Mouse (Mus musculus) liver, embryonic 13.5 days (tissue): Measurements from ENCODE around the gene Pms2. TPM values are rescaled to one million over a fixed set of nuclear protein-coding genes. Genes with fewer than 3 reads are reported as not detected.

Source experiments
- ATAC-seq: fragments of 200-750 bp; cut with Nextera tagmentation; 2 replicates; pipeline ENCODE4 v1.8.0; 2017; ENCODE audit warnings: low read depth, mild to moderate bottlenecking, moderate number of reproducible peaks, moderate library complexity
- DNase-seq: peaks from one replicate; pipeline ENCODE4 v3.0.0; 2022
- H3K27ac ChIP-seq: fragments of 300-500 bp; sonication (generic); 2 replicates; pipeline ENCODE4 v1.5.1; 2015; ENCODE audit warnings: moderate library complexity, mild to moderate bottlenecking, inconsistent platforms
- H3K27me3 ChIP-seq: fragments of 300-500 bp; sonication (generic); 2 replicates; pipeline ENCODE4 v1.6.1; 2015; ENCODE audit warnings: mild to moderate bottlenecking, inconsistent platforms
- H3K36me3 ChIP-seq: fragments of 300-500 bp; sonication (generic); 2 replicates; pipeline ENCODE4 v1.6.1; 2015; ENCODE audit warnings: mild to moderate bottlenecking, inconsistent platforms
- H3K4me1 ChIP-seq: fragments of 300-500 bp; sonication (generic); replicated peaks from 2 replicates; pipeline ENCODE4 v1.6.1; 2015; ENCODE audit warnings: inconsistent platforms
- H3K4me2 ChIP-seq: fragments of 300-500 bp; sonication (generic); 2 replicates; pipeline ENCODE4 v1.6.1; 2015; ENCODE audit warnings: inconsistent platforms, mild to moderate bottlenecking, moderate library complexity
- H3K4me3 ChIP-seq: fragments of 300-500 bp; sonication (generic); replicated peaks from 2 replicates; pipeline ENCODE4 v1.5.1; 2015; ENCODE audit warnings: mild to moderate bottlenecking, inconsistent platforms
- H3K9ac ChIP-seq: fragments of 300-500 bp; sonication (generic); 2 replicates; pipeline ENCODE4 v1.6.1; 2015; ENCODE audit warnings: mild to moderate bottlenecking, inconsistent platforms
- H3K9me3 ChIP-seq: fragments of 300-500 bp; sonication (generic); replicated peaks from 2 replicates; pipeline ENCODE4 v1.6.1; 2016; ENCODE audit warnings: inconsistent platforms
- WGBS: fragments of 180-500 bp; shearing (Covaris S2); methylation state at CpG from one replicate; pipeline ENCODE4 v1.1.7; 2015; ENCODE audit not compliant: insufficient replicate concordance; 5-methylcytosine and 5-hydroxymethylcytosine counted together
- polyA plus RNA-seq: library from polyadenylated mRNA; unstranded; fragments of >200 nt; fragmentation: Nextera tagmentation; extraction: Ambion mirVana; gene quantifications from 2 replicates; pipeline ENCODE4 v1.2.1, GENCODE M21; 2015

Gene Pms2
- polyA plus RNA-seq, 1 experiment from 2014 or later, result 16.9 TPM

- H3K4me1 ChIP-seq, result peaks cover 60% of the 10 kb centered on the region
- no peak overlapping the region for H3K27ac ChIP-seq
- H3K36me3 ChIP-seq, result peaks cover 60% of the 10 kb centered on the region
- no peak for DNase-seq
- no peak overlapping the region for H3K4me3 ChIP-seq
- H3K9me3 ChIP-seq, result no peaks in the 10 kb centered on the region
- H3K27me3 ChIP-seq, result no peaks in the 10 kb centered on the region
- no peak overlapping the region for H3K9ac ChIP-seq
- H3K4me2 ChIP-seq, result no peak overlapping the region
- no peak for ATAC-seq
- WGBS, result 82% methylated on average over 8 of the region's 8 CpGs
Observed at GRCm38 (mm10) chr5:143906429-143906828, 3.3 kb upstream of the Pms2 start.

- peak; percentile 28 for DNase-seq
- peak; percentile 44 for ATAC-seq
Observed at GRCm38 (mm10) chr5:143908926-143909325, 838 bp upstream of the Pms2 start.

DNA sequence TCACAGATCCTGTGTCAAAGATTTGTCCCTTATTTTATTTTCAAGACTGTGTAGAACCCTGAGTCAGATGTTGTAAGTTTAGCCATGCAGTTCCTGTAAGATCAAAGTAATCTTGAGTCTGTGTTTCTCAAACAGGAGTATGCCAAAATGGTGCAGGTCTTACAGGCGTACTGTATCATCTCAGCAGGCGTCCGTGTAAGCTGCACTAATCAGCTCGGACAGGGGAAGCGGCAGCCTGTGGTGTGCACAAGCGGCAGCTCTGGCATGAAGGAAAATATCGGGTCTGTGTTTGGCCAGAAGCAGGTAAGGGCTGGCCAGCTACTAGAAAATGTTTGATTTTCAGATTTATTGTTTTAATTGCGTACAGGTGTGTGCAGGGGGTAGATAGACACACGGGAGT, 6.5 kb downstream of the Pms2 start:
- Histone ChIP-seq H3K4me2 (no peak overlapping the region), H3K36me3 (peaks cover 68% of the 10 kb centered on the region), H3K27me3 (no peaks in the 10 kb centered on the region), H3K9ac (no peak overlapping the region), H3K4me3 (no peak overlapping the region), H3K4me1 (peaks cover 10% of the 10 kb centered on the region), H3K9me3 (no peaks in the 10 kb centered on the region), H3K27ac (no peak overlapping the region)
- DNase-seq, result no peak
- WGBS, result 89% methylated on average over 9 of the region's 9 CpGs
- ATAC-seq, result no peak

More at GRCm38 (mm10) chr5:143908926-143909325, 838 bp upstream of the Pms2 start:
- Histone ChIP-seq H3K36me3 (peaks cover 43% of the 10 kb centered on the region), H3K9me3 (no peaks in the 10 kb centered on the region), H3K9ac (peak overlapping the region; percentile 82), H3K27ac (peak overlapping the region; percentile 97), H3K4me2 (peak overlapping the region; percentile 91), H3K27me3 (no peaks in the 10 kb centered on the region), H3K4me1 (peaks cover 50% of the 10 kb centered on the region), H3K4me3 (peak overlapping the region; percentile 76)
- 2% methylated on average over 9 of the region's 9 CpGs for WGBS

- H3K36me3 ChIP-seq, result peaks cover 76% of the 10 kb centered on the region
- 64% methylated on average over 5 of the region's 5 CpGs for WGBS
- H3K4me3 ChIP-seq, result no peak overlapping the region
- ATAC-seq, result no peak
- H3K4me1 ChIP-seq, result 0 out of 2 replicates have a peak, but pooled peaks cover 2% of the 10 kb centered on the region
- H3K27ac ChIP-seq, result no peak overlapping the region
- DNase-seq, result peak; percentile 54
- H3K4me2 ChIP-seq, result no peak overlapping the region
- H3K9me3 ChIP-seq, result no peaks in the 10 kb centered on the region
- no peaks in the 10 kb centered on the region for H3K27me3 ChIP-seq
- no peak overlapping the region for H3K9ac ChIP-seq
Observed at GRCm38 (mm10) chr5:143917418-143917817, 7.7 kb downstream of the Pms2 start.

GRCm38 (mm10) chr5:143918120-143918519, 8.4 kb downstream of the Pms2 start:
- H3K27me3 ChIP-seq, result no peaks in the 10 kb centered on the region
- no peak for ATAC-seq
- peaks cover 81% of the 10 kb centered on the region for H3K36me3 ChIP-seq
- no peak for DNase-seq
- no peak overlapping the region for H3K9ac ChIP-seq
- no peaks in the 10 kb centered on the region for H3K4me1 ChIP-seq
- no peak overlapping the region for H3K4me3 ChIP-seq
- no peak overlapping the region for H3K27ac ChIP-seq
- WGBS, result 87% methylated on average over 3 of the region's 3 CpGs
- H3K9me3 ChIP-seq, result no peaks in the 10 kb centered on the region
- no peak overlapping the region for H3K4me2 ChIP-seq

GRCm38 (mm10) chr5:143924781-143925452, 15.2 kb downstream of the Pms2 start:
- Histone ChIP-seq H3K27me3 (no peaks in the 10 kb centered on the region), H3K4me3 (peak overlapping the region; percentile 12; the same call in 1 of the 2 replicates), H3K9ac (peak overlapping the region; percentile 55), H3K4me2 (peak overlapping the region; percentile 51), H3K36me3 (peaks cover 88% of the 10 kb centered on the region), H3K4me1 (peaks cover 28% of the 10 kb centered on the region), H3K27ac (peak overlapping the region; percentile 91), H3K9me3 (no peaks in the 10 kb centered on the region)
- ATAC-seq (peak; percentile 100), DNase-seq (peak; percentile 74)
- WGBS, result 42% methylated on average over 6 of the region's 6 CpGs

GRCm38 (mm10) chr5:143927875-143928274, 18.1 kb downstream of the Pms2 start, which contains the start of gene Gm42421:
Gm42421 (plus strand) TSS chr5:143928175.
- Histone ChIP-seq H3K9me3 (no peaks in the 10 kb centered on the region), H3K4me2 (no peak within 1 kb of the TSS), H3K4me3 (no peak within 1 kb of the TSS), H3K27me3 (no peaks in the 10 kb centered on the region), H3K4me1 (peaks cover 28% of the 10 kb centered on the region), H3K27ac (no peak within 1 kb of the TSS), H3K36me3 (peaks cover 90% of the 10 kb centered on the region), H3K9ac (no peak within 1 kb of the TSS)
- ATAC-seq (no peak), DNase-seq (no peak)
- 90% methylated on average over 8 of the region's 8 CpGs for WGBS

DNA sequence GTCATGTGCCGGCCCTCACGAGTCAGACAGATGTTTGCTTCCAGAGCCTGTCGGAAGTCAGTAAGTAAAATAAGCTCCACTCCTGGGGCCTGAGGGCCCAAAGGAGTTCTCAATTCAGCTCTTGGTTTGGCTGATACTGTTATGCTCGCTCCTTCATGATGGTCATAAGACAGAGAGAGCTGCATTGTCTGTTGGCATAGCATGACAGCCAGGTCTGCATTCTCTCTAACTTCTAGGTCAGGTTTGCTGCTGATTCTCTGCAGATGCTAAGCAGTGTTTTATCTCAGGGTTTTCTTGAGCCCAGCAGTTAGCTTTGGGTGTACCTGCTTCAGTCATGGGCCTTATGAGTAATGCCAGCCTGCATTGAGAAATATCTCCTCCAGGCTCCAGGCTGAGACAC, 19.5 kb downstream of the Pms2 start:
- H3K4me2 ChIP-seq, result no peak overlapping the region
- H3K27me3 ChIP-seq, result no peaks in the 10 kb centered on the region
- no peak overlapping the region for H3K9ac ChIP-seq
- WGBS, result 88% methylated on average over 4 of the region's 4 CpGs
- H3K36me3 ChIP-seq, result peaks cover 77% of the 10 kb centered on the region
- no peak overlapping the region for H3K4me3 ChIP-seq
- H3K4me1 ChIP-seq, result peaks cover 19% of the 10 kb centered on the region
- no peak overlapping the region for H3K27ac ChIP-seq
- no peak for DNase-seq
- ATAC-seq, result no peak
- H3K9me3 ChIP-seq, result no peaks in the 10 kb centered on the region

DNA sequence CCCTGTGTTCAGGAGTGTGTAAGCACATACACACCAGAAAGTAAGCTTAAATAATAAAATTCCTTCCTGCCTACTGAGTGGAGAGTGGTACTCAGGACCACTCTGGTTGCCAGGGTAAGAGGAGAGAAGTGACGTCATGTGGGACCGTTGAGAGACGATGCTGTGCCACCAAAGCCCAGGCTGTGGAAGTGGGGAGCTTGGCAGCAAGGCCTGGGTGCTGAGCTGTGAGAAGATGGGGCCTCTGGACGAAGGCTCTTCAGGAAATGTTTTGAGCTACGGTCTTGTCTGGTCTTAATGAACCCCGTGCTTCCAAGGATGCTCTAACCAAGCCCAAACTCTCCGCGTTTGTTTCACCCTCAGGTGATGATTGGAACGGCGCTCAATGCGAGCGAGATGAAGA, 20.9 kb downstream of the Pms2 start:
- ATAC-seq (no peak), DNase-seq (no peak)
- H3K9me3 ChIP-seq, result no peaks in the 10 kb centered on the region
- H3K36me3 ChIP-seq, result peaks cover 65% of the 10 kb centered on the region
- 91% methylated on average over 12 of the region's 12 CpGs for WGBS
- H3K4me2 ChIP-seq, result no peak overlapping the region
- H3K4me3 ChIP-seq, result no peak overlapping the region
- H3K4me1 ChIP-seq, result peaks cover 5% of the 10 kb centered on the region
- no peak overlapping the region for H3K27ac ChIP-seq
- no peak overlapping the region for H3K9ac ChIP-seq
- no peaks in the 10 kb centered on the region for H3K27me3 ChIP-seq

- ATAC-seq, result no peak
- no peaks in the 10 kb centered on the region for H3K27me3 ChIP-seq
- H3K9ac ChIP-seq, result no peak overlapping the region
- no peak for DNase-seq
- H3K36me3 ChIP-seq, result peaks cover 52% of the 10 kb centered on the region
- H3K27ac ChIP-seq, result no peak overlapping the region
- no peaks in the 10 kb centered on the region for H3K9me3 ChIP-seq
- H3K4me1 ChIP-seq, result peaks cover 5% of the 10 kb centered on the region
- no peak overlapping the region for H3K4me3 ChIP-seq
- H3K4me2 ChIP-seq, result no peak overlapping the region
- WGBS, result 77% methylated on average over 6 of the region's 6 CpGs
Observed at GRCm38 (mm10) chr5:143931863-143932580, 22.3 kb downstream of the Pms2 start.

DNA sequence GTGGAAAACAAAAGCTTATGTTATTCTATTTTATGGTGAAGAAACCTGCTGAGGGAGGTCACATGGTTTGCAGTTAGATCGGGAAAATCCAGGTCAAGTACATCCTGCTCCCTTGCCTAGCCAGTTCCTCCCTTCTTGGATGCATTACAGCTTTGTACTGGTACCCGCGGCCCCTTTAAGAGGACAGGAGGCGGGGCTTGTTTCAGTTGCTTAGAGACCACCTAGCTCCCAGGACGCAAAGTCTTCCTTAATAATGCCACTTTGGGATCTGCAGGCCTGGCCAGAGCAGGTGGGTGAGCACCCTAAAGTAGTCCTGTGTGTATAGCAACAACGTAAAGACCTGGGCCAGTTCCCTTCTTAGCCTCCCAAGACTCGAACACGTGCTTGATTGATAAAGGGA, 23.1 kb downstream of the Pms2 start, which contains the start of gene Rsph10b:
TSS of gene Rsph10b (plus strand) at position 205 of the 400 bp plus-strand sequence.
- no peak for DNase-seq
- no peak within 1 kb of the TSS for H3K27ac ChIP-seq
- H3K4me1 ChIP-seq, result peaks cover 7% of the 10 kb centered on the region
- no peaks in the 10 kb centered on the region for H3K9me3 ChIP-seq
- no peaks in the 10 kb centered on the region for H3K27me3 ChIP-seq
- peaks cover 45% of the 10 kb centered on the region for H3K36me3 ChIP-seq
- 42% methylated on average over 8 of the region's 8 CpGs for WGBS
- H3K4me2 ChIP-seq, result no peak within 1 kb of the TSS
- H3K9ac ChIP-seq, result no peak within 1 kb of the TSS
- no peak within 1 kb of the TSS for H3K4me3 ChIP-seq
- no peak for ATAC-seq
